Mouse (Mus musculus) urinary bladder, postnatal 4 days (tissue): Measurements from ENCODE around the gene Tgfb3.

Experiments used
- DNase-seq, 2 experiments: peaks; one replicate each; pipeline ENCODE4 v3.0.0; 2021 to 2022; ENCODE audit warnings: low spot score in 2 of 2

Tgfb3 gene

DNA sequence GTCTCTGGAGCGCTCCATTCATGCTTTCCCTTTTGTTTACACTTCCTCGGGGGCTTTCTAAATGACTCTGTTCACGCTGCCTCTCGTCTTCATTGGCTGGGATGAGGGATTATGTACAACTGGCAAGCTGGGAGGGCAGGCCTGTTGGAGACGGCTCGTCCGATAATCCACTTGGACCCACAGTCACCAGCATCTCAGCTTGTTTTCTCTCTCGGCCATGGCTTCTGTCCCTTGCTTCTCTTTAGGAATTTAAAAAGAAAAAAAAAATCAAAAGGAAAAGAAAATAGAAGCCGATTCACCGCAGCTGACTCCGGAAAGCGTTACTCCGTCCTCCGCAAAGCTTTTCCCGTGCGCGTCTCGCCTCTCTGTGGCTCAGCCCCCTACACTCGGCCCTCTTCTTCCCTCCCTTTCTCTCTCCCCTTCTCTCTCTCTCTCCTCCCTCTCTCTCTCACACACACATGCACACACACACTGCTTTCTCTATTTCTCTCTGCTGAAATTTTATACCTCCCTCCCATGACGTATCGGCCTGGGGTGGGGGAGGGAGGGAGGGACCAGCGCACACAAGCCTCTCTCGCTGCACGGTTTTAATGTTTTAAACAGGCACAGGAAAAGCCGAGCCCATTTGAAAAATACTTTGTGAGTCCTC lies at the start of gene Tgfb3:
Gene Tgfb3, minus strand, starts transcription at position 489 of the 649 bp plus-strand sequence.
- peak in 1 of 2 experiments; percentile 54 for DNase-seq

DNA sequence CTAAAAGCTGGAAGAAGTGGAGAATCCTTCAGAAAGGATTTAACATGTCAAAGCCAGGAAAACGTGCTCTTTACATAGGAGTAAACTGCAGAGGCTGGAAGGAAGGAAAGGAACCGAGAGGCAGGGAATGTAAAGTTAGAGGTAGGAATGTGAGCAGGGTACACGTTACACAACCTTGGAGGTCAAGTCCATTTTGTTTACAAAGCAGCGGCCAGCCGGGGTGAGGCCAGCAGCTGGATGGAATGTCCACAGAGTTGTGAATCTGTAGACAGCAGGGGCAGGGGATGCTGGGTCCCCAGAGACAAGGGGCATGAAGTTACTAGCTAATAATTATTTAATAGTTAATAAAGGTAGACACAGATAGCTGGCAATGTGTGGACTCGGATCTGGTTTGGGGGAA lies 49.3 kb upstream of the Tgfb3 start:
- DNase-seq = no peak

DNA sequence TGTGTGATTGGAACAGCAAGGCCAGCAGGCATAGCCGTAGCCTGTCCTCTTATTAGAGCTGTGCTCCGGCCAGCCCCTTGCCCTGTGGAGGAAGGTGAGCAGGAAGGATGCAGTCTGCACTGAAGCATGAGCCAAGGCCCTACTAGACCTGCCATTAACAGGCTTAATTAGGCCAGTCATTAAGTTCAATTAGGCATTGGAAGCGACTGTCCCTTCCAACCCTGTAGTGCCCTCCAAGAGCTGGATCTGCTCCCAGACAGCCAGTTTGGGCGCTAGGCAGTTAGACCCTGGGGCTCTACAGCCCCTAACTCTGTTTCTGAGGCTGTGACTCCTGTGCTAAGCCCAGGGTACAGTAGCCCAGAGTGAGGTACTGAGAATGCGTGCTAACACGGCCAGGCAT lies 45.2 kb upstream of the Tgfb3 start:
- DNase-seq = no peak

DNA sequence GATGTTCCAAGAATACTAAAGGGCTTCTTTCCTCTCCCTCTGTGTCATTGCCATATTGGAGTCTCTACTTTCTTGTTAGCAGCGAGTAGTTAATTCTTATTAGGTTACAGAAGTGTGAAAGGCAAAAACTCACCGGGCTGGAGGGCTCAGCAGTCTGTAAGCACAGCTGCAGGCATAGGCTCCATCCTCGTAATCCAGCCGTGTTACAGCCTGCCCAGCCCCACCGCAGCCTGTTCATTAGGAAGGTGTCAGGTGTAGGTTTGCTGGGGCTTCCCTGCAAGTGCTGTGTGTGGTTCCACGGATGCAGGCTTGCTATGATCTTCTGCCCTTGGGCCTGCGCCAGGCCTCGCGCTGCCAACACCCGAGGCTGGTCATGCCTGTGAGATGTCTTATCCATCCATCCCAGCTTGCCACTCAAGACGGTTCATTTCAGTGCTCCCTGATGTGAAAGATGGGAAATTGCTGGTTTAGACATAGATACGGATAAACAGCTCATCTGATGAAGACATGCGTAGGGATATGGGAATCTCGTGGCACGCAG lies 37.5 kb upstream of the Tgfb3 start:
- no peak for DNase-seq

DNA sequence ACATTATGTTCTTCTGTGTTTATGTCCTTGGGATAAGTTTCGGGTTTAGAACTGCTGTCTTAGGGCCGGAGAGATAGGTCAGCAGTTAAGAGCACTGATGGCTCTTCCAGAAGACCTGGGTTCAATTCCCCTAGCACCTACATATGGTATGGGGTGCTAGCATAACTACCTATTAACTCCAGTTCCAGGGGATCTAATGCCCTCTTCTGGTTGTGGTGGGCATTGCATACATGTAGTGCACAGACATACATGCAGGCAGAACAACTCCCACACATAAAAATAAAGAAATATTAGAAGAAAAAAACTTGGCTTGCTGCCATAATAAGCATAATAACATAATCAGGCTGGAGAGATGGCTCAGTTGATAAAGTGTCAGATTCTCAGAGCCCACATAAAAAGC lies 31.8 kb upstream of the Tgfb3 start:
- no peak for DNase-seq

DNA sequence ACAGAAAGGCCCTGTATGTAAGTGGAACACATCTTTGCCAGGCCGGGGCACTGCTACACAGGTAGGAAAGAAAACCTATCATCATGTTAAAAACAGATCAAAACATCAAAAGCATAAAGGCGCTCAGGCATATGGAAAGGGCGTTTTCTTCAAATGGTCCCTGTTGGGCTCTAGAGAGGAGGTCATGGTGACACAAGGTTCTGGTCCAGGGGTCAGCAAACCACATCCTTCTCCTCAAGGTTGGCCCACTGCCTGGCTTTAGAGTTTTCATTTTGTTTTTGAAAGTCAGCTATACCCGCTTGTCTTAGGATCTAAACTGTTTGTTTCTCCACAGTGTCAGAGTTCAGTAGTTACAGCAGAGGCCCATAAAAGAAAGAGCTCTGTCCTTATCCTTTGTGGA lies 30.7 kb upstream of the Tgfb3 start:
- no peak for DNase-seq

DNA sequence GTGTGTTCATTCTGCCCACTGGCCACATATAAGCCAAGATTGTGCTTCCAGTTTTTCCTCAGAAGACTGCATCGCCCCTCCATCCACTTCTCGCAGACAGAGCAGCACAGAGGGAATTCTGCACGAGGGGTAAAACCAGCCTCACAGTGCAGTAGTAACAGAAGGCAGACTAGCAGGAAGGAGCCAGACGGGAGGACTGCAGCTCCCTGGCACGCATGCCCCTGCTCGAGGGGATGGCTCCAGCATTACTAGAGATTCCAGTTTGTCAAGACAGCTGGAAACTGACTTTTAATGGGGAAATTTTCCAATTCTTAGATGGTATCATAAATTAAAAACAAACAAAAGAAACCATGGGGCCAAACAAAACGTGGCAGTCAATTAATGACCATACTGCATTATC lies 28.8 kb upstream of the Tgfb3 start:
- DNase-seq = no peak

DNA sequence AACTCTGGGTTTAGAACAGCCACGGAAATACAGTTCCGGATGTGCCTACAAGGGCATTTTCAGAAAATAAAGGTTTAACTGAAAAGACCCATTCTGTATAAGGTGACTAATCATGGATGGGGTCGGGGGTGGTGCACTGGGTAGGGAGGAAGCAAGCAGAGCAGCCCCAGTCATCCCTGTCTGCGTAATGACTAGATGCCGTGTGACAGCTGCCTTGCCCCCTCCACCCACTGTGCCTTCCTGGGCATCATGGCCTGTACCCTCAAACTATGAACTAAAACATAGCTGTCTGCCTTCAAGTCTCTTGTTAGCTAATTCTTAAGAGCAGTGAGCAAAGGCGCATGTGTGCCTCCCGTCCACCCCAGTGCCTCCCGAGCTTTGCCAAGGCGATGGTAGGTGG lies 27.2 kb upstream of the Tgfb3 start:
- no peak for DNase-seq

DNA sequence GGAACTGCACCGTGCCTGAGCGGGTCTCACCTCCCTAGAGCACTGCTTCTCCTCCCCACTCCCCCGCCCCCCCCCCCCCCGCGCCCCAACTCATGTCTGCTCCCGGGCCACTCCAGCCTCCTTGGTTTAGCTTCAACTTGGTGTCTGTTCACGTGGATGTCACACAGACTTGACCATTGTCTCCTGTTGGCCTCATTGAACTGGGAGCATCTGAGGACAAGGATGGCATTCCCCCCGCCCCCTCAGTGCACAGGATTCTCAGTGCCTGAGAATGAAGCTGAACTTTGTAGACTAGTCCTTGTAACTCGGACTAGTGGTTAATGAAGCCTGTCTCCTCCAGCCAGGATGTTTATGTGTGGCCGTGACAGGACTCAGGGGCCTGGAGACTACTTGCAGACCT lies 26.7 kb upstream of the Tgfb3 start:
- no peak for DNase-seq

DNA sequence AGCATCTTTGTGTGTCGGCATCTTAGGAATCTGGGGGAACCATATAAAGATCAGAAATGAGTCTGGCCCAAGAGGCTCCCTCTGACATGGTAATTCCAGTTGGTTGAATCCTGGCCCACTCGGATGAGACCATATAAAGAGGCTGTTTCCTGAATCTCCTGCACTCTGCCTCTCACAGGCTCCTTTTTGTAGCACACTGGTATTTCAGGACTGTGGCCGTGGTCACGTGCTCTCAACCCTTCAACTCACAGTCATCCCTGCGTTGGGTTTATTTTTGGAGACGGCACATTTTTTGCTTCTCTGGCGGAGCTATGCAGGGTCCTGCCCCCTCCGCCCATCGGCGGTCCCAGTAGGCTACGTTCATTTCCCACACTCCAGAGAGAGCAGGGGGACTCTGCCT lies 25.5 kb upstream of the Tgfb3 start:
- DNase-seq = no peak

DNA sequence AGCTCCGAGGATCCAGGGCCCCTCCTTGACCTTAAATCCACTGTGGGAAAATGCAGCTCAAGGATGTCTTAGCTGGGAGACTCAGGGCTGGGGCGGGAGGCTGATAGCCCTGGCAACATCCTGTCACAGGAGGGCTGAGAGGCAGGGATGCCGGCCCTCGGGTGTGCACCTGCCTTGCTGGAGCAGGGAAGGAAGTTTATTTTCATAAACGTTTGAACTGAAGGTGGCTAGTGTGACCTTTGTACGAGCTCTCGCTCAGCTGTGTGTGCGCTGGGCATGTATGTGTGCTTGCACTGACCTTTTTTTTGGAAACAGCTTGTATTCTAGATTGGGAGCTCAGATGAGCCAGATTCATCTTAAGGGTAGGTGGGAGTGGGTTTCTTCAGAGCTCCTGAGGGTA lies 25.0 kb upstream of the Tgfb3 start:
- DNase-seq = no peak

DNA sequence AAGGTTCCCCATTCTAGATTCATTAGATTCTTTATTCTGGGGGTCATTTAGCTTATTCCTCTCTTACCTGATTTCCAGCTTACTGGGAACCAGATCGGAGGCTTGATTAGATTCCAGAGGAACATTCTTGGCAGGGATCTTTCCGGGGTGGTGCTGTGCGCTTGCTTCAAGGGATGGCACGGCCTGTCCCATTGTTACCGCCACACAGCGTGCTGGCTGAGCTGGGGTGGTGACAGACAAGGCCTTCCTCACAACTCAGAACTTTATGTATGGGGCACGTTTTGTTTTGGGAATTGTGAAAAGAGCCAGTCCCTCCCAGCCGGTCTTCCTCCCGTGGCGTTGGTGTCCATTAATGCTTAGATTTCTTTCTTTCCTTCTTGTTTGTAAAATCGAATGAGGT lies 24.6 kb upstream of the Tgfb3 start:
- DNase-seq = no peak

DNA sequence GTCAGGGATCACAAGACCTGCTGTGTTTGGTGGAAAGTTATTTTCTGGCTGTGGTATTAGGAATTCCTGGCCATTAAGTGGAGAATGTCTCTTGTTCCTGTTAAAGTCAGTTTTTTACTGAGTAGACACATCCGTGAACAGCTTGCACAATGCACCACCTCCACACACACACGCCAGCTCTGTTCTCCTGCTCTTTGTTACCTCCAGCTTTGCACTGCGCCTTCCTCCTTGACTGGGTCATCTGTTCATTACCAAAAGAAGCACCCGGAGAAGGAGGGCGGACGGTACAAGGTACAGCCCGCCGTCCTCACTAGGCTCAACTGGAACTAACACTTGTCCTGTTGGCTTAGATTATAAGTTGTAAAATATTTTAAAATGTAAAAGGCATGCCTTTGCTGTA lies 23.8 kb upstream of the Tgfb3 start:
- DNase-seq = no peak

DNA sequence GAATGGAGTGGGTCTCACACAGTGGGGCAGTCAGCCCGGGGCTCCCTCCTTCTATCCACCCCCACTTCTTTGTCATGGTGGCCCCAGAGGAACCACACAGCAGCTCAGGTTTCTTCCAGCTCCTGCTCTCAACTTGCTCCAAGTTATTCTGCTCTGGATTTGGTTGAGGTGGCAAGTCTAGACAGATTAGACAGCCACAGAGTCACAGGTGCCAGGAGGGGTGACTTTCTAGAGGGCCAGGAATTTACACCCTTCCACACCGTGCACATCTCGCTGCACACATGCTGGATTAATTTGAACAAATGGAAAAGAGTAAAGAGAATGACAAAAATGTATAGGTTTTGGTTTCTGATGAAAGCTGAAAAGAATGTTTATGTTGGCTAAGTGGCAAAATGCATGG lies 21.9 kb upstream of the Tgfb3 start:
- DNase-seq = no peak

DNA sequence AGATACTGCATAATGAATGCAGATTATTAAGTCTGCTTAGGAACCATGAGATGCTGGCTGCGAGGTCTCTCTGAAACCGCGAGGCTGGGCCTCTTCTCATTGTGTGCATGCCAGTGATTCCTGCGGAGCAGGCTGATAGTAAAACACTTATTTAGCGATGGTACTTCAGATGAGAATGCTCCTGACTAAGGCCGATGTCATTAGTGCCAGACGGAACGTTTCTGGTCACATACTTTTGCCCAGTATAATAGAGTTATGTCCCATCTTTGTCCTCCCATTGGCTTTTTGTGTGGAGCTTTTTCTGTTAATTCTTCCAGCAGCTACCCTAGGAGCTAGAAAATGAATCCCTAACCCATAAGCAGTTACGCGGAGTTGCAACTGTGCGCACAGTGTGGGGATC lies 18.9 kb upstream of the Tgfb3 start:
- no peak for DNase-seq

DNA sequence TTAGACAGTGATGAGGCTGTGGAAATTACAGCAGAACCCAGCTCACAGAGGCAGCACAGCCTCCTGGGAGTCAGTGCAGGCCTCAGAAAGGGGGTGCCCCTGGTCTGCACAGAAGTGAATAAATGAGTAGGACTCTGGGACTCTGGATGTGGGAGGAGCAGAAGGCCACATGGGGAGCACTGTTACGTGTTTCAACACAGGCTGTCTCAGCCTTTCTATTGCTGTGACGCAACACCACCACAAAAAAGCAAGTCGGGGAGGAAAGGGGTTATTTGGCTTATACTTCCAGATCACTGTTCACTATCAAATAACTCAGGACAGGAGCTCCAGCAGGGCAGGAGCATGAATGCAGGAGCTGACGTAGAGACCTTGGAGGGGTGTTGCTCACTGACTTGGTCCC lies 17.0 kb upstream of the Tgfb3 start:
- DNase-seq = no peak

DNA sequence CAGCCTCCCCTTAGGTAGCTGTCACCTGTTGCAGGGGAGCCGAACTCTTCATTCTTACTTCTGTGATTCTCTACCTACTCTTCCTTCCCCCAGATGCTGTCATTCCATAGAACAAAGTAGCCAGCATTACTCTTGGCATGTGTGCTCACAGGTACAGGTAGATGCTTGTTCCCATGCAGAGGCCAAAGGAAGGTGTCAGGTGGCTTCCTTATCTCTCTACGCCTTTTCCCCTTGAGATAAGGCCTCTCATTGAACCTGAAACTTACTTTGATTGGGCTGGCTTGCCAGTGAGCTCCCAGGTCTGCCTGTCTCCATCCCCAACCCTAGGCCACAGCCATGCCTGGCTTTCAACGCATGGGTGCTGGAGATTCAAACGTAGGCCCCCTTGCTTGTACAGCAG lies 15.2 kb upstream of the Tgfb3 start:
- no peak for DNase-seq

DNA sequence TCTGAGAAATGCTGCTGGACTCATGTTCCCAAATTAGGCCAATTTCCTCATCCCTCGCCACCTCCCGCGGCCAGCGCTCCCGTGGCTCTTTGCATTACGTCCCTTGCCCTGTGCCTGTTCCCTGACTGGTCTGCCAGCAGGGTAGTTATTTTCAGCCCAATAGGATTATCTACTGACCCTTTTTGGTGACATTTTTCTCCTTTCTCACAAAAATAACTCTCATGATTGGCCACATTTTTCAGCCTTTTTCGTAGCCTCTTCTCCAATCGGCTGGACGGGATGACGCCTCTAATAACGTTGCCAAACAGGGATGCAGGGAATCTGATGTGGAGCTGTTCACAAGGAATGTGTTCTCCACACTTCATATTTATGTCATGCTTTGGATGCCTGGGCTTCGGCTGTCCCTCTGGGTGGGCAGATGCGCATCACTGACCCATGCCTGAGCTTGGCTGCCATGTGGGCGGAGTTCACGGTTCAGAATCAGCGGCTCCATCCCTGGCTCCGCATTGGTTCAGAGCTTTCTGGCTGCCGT lies 12.8 kb upstream of the Tgfb3 start:
- DNase-seq = peak in 1 of 2 experiments; percentile 31

DNA sequence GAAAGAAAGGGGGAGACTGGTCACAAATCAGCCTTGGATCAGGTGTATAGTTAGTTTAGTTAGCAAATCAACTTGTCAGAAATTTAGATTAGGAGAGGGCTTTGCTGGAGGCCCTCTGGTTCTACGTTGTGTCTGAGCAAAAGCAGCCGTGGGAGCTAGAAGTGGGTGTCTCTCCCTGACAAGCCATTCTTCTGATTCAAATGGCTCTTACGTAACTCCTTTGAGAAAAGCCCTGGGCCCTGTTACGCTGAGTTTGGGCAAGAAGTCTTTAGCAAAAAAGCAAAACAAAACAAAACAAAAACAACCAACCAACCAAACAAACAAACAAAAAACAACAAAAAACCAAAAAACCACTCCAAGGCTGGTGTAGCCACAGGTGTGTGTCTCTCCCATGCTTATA lies 11.9 kb upstream of the Tgfb3 start:
- DNase-seq = no peak

DNA sequence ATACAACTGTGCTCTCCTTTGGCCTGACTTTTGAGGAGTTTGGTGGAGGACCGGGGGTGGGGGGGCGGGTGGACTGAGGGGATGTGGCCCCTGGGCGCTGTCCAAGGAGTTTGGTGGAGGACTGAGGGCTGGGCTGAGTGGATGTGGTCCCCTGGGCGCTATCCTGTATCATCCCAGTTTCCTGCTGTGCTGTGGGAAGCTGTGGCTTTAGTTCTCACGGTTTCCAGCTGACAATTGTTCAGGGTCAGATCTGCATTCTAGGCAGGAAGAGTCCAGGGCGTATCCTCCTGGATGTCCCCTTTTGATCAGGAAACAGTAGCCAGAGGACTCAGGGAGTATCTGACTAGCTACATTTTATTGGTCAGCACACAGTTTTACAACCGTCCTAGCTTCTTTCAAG lies 9.2 kb upstream of the Tgfb3 start:
- no peak for DNase-seq

DNA sequence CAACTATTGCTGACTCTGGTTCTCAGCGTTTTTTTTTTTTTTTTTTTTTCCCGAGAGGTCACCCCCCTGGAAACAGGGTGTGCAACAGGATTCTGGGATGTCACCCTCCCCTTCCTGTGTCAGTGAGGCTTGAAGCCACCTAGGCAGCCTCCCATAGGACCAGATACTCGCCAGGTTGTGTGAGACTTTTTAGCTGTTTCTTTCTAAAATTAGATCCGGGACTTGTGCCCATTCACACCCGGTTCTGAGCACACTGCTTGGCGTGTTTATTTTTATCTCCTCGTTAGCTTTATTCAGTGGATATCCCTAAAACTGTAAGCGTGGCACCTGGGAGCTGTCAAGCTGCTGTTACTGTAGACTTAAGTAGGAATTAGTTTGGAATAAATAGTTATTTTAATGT lies 7.7 kb upstream of the Tgfb3 start:
- DNase-seq = no peak

DNA sequence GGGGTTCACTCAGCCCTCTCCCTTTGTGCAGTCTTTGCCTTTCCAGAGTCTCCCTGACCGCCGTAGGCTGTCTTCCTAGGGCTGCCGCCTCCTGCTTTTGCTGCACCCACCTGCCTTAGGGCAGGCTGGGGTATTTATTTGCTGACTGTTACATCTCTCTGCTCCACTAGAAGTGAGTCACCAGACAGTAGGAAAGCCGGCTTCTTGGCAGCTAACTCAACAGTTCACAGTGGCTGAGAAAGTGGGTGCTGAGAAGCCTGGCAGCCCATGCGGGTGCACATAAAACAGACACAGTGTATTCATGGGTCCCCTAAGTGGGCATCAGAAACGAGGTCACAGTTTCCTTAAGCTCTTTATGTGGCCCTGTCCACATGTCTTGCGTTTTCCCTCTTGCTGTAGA lies 7.0 kb upstream of the Tgfb3 start:
- no peak for DNase-seq

DNA sequence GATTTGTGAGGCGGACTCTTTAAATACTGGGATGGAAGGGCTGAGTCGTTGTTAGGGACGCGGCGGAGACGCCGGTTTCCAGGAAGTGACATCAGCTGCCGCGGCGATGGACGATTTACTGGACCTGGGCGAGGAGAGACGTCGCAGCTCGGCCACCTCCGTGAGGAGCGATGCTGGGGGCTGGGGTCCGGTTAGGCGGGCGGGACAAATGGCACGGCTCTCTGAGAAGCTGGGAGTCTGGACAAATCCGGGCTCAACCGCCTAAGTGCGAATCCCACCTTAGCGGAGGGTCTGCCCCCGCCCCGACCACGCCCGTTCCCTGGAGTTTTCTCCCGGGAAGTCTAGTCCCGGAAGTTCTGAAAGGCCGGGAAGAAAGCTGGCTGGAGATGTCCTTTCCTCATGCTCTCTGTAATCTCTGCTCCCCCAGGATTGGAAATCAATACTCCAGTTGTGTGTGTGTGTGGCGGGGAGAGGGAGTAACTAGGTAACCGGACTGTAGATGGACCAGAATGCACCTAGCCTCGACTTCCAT lies 3.7 kb upstream of the Tgfb3 start, which contains the start of gene Ift43:
Gene Ift43, plus strand, starts transcription at position 61 of the 532 bp plus-strand sequence.
- DNase-seq = peak; percentile 79 to 84
